Mouse (Mus musculus) E14TG2a.4 (cell line): ENCODE data around the gene Lexm.

ENCODE experiments used
- H3K27me3 ChIP-seq: 2 replicates; pipeline ENCODE4 v1.6.1; 2014; ENCODE audit warnings: low read length, control low read depth; ENCODE audit not compliant: insufficient read depth
- H3K36me3 ChIP-seq: 2 replicates; pipeline ENCODE4 v1.6.1; 2014; ENCODE audit warnings: low read length, control low read depth; ENCODE audit not compliant: insufficient read depth
- H3K4me1 ChIP-seq: replicated peaks from 2 replicates; pipeline ENCODE4 v1.6.1; 2014; ENCODE audit warnings: low read depth, low read length, control low read depth
- H3K4me3 ChIP-seq: replicated peaks from 2 replicates; pipeline ENCODE4 v1.5.1; 2014; ENCODE audit warnings: mild to moderate bottlenecking, low read length
- H3K9me3 ChIP-seq: 2 replicates; pipeline ENCODE4 v1.6.1; 2014; ENCODE audit warnings: low read length, control low read depth
- CTCF ChIP-seq: conservative IDR thresholded peaks from 2 replicates; pipeline ENCODE4 v1.5.1; 2014; ENCODE audit warnings: low read length
- NANOG ChIP-seq: IDR thresholded peaks from 2 replicates; pipeline ENCODE4 v1.6.1; 2014; ENCODE audit warnings: borderline replicate concordance, low read length, mixed read lengths
- POU5F1 ChIP-seq: IDR thresholded peaks from 2 replicates; pipeline ENCODE4 v1.6.1; 2014; ENCODE audit warnings: low read length, borderline replicate concordance

The Lexm gene

DNA sequence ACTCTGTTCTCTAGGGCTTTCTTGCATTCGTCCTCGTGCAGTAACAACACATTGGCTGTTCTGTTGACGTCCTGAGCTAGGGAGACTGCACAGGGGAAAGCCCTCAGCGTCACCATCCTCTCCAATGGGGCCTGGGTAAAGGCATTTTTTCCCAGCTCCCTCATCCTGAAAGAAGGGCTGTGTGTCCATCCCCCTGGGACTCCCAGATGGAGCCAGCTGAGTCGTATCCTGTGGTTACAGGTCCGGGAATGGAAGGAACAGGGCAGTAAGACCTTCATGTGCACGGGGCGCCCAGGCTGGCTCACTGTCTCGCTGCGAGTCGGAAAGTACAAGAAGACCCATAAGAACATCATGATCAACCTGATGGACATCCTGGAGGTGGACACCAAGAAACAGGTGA, 52.9 kb downstream of the Lexm start:
- H3K36me3 ChIP-seq = peaks cover 71% of the 10 kb centered on the region
- no peak for TF ChIP-seq NANOG
- TF ChIP-seq POU5F1 = no peak
- TF ChIP-seq CTCF = no peak

DNA sequence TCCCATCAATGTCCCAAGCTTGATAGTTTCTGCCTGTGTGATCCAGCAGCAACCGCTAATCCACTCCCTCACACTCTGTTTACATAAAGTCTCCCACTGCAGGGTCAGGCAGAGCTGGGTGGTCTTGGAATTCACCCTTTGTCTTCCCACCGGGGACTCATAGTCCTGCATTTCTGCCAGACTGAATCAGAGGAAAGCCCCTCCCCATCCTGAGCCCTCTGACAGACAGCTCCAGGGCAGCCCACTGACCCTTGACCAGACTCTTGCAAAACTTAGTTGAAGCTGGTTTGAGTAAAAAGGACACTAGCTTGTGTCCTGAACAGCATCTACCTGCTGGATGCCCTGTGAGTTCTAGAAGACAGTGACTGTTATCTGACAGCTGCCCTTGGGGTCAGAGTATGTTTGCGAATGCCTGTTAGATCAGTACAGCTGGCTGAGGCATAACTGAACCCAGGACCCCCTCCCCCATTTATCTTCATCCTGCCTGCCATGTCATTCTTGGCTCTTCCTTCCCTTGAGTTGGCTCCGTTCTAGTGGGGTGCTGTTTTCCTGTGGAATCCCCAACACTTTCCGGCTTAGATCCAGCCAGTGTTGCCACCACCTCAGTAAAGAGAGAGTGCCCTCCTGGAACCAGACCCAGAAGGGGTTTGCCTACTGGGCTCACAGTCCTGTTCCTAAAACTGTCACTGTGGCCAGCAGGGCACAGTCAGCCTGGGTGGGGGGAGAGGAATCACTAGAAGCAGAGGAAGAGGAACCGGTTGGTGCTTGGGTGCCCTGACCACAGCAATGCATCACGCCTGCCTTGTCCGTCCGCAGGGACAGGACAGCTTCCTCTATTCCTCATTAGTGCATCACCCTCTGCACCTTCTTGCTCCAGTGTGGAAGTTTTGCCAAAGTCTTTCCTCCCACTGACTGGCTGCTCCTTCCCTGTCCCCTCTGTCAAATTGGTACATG, 53.9 kb downstream of the Lexm start:
- TF ChIP-seq CTCF = no peak
- no peak for TF ChIP-seq NANOG
- TF ChIP-seq POU5F1 = no peak
- Histone ChIP-seq H3K36me3 (peaks cover 63% of the 10 kb centered on the region), H3K4me3 (peak overlapping the region; percentile 99), H3K4me1 (peaks cover 48% of the 10 kb centered on the region), H3K27me3 (no peaks in the 10 kb centered on the region), H3K9me3 (no peaks in the 10 kb centered on the region)

More for the DNA sequence above, 52.9 kb downstream of the Lexm start:
- Histone ChIP-seq H3K4me1 (peaks cover 51% of the 10 kb centered on the region), H3K9me3 (no peaks in the 10 kb centered on the region), H3K4me3 (no peak overlapping the region), H3K27me3 (no peaks in the 10 kb centered on the region)

DNA sequence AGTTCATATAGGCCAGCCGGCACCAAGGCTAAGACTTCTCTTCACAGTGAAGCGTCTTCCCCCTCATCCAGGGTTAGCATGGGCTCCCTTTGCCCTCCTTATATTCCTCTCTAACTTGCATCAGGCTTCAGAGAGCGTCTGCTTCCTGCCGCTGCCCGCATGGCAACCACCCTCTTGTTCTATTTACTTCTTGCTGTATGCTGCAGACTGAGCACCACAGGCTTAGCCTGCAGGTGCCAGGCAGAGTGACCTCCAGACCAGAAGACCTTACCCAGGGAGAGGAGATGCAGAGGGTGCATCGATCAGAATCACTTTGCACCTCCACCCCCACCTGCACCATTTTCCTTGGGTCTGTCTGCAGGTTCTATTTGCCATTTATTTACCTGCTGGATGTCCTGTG, 55.0 kb downstream of the Lexm start:
- peak overlapping the region; percentile 99 for H3K4me3 ChIP-seq
- peaks cover 52% of the 10 kb centered on the region for H3K36me3 ChIP-seq
- no peak for TF ChIP-seq POU5F1
- no peak for TF ChIP-seq NANOG
- TF ChIP-seq CTCF = no peak
- no peaks in the 10 kb centered on the region for H3K27me3 ChIP-seq
- H3K9me3 ChIP-seq = no peaks in the 10 kb centered on the region
- H3K4me1 ChIP-seq = peaks cover 48% of the 10 kb centered on the region

GRCm38 (mm10) chr4:106560846-106561781, 55.9 kb downstream of the Lexm start, which contains the start of gene Dhcr24:
TSS of gene Dhcr24 (plus strand) at chr4:106561038.
- H3K27me3 ChIP-seq = no peaks in the 10 kb centered on the region
- no peak for TF ChIP-seq POU5F1
- no peak for TF ChIP-seq NANOG
- TF ChIP-seq CTCF = no peak
- no peaks in the 10 kb centered on the region for H3K9me3 ChIP-seq
- H3K4me1 ChIP-seq = peaks cover 42% of the 10 kb centered on the region
- H3K4me3 ChIP-seq = peak within 1 kb of the TSS; percentile 99
- peaks cover 43% of the 10 kb centered on the region for H3K36me3 ChIP-seq

- peaks cover 42% of the 10 kb centered on the region for H3K4me1 ChIP-seq
- H3K27me3 ChIP-seq = no peaks in the 10 kb centered on the region
- TF ChIP-seq NANOG (no peak), CTCF (no peak), POU5F1 (no peak)
- H3K9me3 ChIP-seq = no peaks in the 10 kb centered on the region
- H3K36me3 ChIP-seq = peaks cover 35% of the 10 kb centered on the region
- H3K4me3 ChIP-seq = peak overlapping the region; percentile 99
Observed at GRCm38 (mm10) chr4:106560213-106560845, 56.7 kb downstream of the Lexm start.

DNA sequence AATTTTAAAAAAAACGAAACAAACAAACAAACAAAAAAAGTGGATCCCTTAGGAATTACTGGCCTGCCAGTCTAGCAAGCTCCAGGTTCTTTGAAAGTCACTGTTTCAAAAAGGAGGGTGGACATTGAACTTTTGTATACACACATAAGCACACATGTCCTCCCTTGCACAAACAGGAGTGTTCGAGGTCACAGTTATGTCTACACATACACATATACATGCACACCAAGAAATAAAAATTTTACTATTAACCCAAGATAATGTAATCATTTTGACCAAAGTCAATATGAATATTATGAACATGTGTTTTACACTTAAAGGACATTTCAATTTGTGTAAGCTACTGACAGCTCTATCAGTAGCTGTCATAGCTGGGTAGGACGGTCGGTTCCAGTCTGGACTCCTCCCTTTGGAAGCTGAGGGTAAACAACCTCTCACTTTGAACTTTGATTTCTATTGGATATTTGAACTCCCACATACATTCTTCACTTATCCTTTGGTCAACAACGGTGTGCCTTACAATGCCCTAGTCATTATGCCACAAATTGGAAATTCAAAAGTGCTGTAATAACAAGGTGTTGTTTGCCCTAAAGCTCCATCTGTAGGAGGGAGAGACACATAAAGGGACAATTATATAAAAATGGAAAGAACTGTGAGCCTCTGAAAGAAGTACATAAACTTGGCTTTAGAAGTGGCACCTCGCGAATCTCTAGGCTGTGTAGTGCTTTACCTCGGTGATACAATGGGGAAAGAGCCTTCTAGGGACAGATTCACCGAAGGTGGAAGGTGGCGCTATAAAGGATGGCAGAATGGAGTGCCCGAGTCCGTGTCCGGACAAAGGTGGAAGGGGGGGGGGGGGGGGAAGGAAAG, 57.5 kb downstream of the Lexm start:
- no peaks in the 10 kb centered on the region for H3K9me3 ChIP-seq
- TF ChIP-seq NANOG (no peak), POU5F1 (no peak), CTCF (no peak)
- peaks cover 27% of the 10 kb centered on the region for H3K36me3 ChIP-seq
- peaks cover 42% of the 10 kb centered on the region for H3K4me1 ChIP-seq
- no peaks in the 10 kb centered on the region; the same call in 1 of the 2 replicates for H3K27me3 ChIP-seq
- H3K4me3 ChIP-seq = peak overlapping the region; percentile 99

DNA sequence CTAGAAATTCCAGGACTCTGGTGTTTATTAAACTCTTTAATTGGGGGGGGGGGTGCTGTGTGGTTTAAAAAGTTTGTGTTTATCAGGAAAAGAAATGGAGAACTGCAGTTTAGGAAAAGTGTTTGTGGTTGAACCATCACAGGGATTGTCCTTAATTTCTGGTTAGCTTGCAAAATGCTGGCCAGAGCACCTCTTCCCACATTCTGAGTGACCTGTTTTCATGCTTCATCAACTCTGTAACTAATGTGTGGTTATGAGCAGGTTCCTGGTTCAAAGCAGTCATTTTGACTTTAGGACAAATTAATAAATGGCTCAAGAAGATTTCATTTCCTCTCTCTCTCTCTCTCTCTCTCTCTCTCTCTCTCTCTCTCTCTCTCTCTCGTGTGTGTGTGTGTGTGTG, 59.1 kb downstream of the Lexm start:
- H3K4me1 ChIP-seq = peaks cover 26% of the 10 kb centered on the region
- H3K9me3 ChIP-seq = no peaks in the 10 kb centered on the region
- TF ChIP-seq NANOG = no peak
- no peak for TF ChIP-seq POU5F1
- TF ChIP-seq CTCF = no peak

More for the DNA sequence above, 59.1 kb downstream of the Lexm start:
- peaks cover 11% of the 10 kb centered on the region for H3K36me3 ChIP-seq
- no peak overlapping the region for H3K4me3 ChIP-seq
- no peaks in the 10 kb centered on the region; the same call in 1 of the 2 replicates for H3K27me3 ChIP-seq
